Mouse (Mus musculus) lung, embryonic 14.5 days (tissue): ENCODE measurements around the gene Paxbp1. TPM values are rescaled to one million over a fixed set of nuclear protein-coding genes. Genes with fewer than 3 reads are reported as not detected.

Experiments used
- ATAC-seq: fragments of 200-750 bp; cut with Nextera tagmentation; 2 replicates; pipeline ENCODE4 v1.8.0; 2017; ENCODE audit warnings: mild to moderate bottlenecking, moderate TSS enrichment, moderate library complexity; ENCODE audit not compliant: insufficient read depth
- DNase-seq: peaks from one replicate; pipeline ENCODE4 v3.0.0-alpha.2; 2015
- H3K27ac ChIP-seq: fragments of 300-500 bp; sonication (generic); 2 replicates; pipeline ENCODE4 v1.5.1; 2014; ENCODE audit warnings: low read depth, mild to moderate bottlenecking, moderate library complexity
- H3K27me3 ChIP-seq: fragments of 300-500 bp; sonication (generic); 2 replicates; pipeline ENCODE4 v1.6.1; 2014; ENCODE audit warnings: low read length, control low read depth; ENCODE audit not compliant: insufficient read depth
- H3K36me3 ChIP-seq: fragments of 300-500 bp; sonication (generic); 2 replicates; pipeline ENCODE4 v1.6.1; 2014; ENCODE audit warnings: control low read depth; ENCODE audit not compliant: insufficient read depth
- H3K4me1 ChIP-seq: fragments of 300-500 bp; sonication (generic); 2 replicates; pipeline ENCODE4 v1.6.1; 2014; ENCODE audit warnings: antibody characterized with exemption, control low read depth; ENCODE audit not compliant: insufficient read depth
- H3K4me2 ChIP-seq: fragments of 300-500 bp; sonication (generic); 2 replicates; pipeline ENCODE4 v1.6.1; 2014; ENCODE audit warnings: mild to moderate bottlenecking
- H3K4me3 ChIP-seq: fragments of 300-500 bp; sonication (generic); 2 replicates; pipeline ENCODE4 v1.5.1; 2014; ENCODE audit warnings: low read depth, low read length
- H3K9ac ChIP-seq: fragments of 300-500 bp; sonication (generic); 2 replicates; pipeline ENCODE4 v1.6.1; 2014
- H3K9me3 ChIP-seq: fragments of 300-500 bp; sonication (generic); 2 replicates; pipeline ENCODE4 v1.6.1; 2016; ENCODE audit warnings: low read depth, low read length, control low read depth
- CTCF ChIP-seq: IDR thresholded peaks from 2 replicates; pipeline ENCODE4 v1.5.1; 2016; ENCODE audit warnings: antibody characterized with exemption, low read depth
- WGBS: fragments of 180-500 bp; shearing (Covaris S2); extraction: QIAGEN DNeasy Blood & Tissue Kit; methylation state at CpG from one replicate; pipeline ENCODE4 v1.1.7; 2014; 5-methylcytosine and 5-hydroxymethylcytosine counted together
- polyA plus RNA-seq: library from polyadenylated mRNA; unstranded; fragments of >200 nt; fragmentation: Nextera tagmentation; extraction: Ambion mirVana; gene quantifications from 2 replicates; pipeline ENCODE4 v1.2.1, GENCODE M21; 2014

Gene Paxbp1
- 62.4 and 66.4 TPM in 2 replicates for polyA plus RNA-seq

GRCm38 (mm10) chr16:91044270-91045182 lies at the start of gene Paxbp1:
TSS of gene Paxbp1 (minus strand) at chr16:91044543.
- no peaks in the 10 kb centered on the region for H3K9me3 ChIP-seq
- peak within 1 kb of the TSS; percentile 97 for H3K27ac ChIP-seq
- H3K27me3 ChIP-seq = no peaks in the 10 kb centered on the region
- 2% methylated on average over 68 of the region's 70 CpGs for WGBS
- H3K4me2 ChIP-seq = peak within 1 kb of the TSS; percentile 72
- ATAC-seq (peak; percentile 99), DNase-seq (peak; percentile 100)
- H3K9ac ChIP-seq = peak within 1 kb of the TSS; percentile 95
- peaks cover 22% of the 10 kb centered on the region for H3K36me3 ChIP-seq
- H3K4me1 ChIP-seq = peaks cover 4% of the 10 kb centered on the region; the same call in 1 of the 2 replicates
- TF ChIP-seq CTCF = peak; percentile 97
- H3K4me3 ChIP-seq = peak within 1 kb of the TSS; percentile 96

GRCm38 (mm10) chr16:91086642-91087306 lies 42.4 kb upstream of the Paxbp1 start:
- no peak overlapping the region; the same call in 1 of the 2 replicates for H3K27ac ChIP-seq
- H3K9me3 ChIP-seq = no peaks in the 10 kb centered on the region
- H3K36me3 ChIP-seq = no peaks in the 10 kb centered on the region
- no peak for TF ChIP-seq CTCF
- ATAC-seq (no peak; the same call in 1 of the 2 replicates), DNase-seq (no peak)
- H3K4me3 ChIP-seq = no peak overlapping the region
- H3K27me3 ChIP-seq = no peaks in the 10 kb centered on the region
- WGBS = 59% methylated on average over 4 of the region's 4 CpGs
- no peak overlapping the region for H3K9ac ChIP-seq
- no peaks in the 10 kb centered on the region; the same call in 1 of the 2 replicates for H3K4me1 ChIP-seq
- no peak overlapping the region for H3K4me2 ChIP-seq

GRCm38 (mm10) chr16:91085239-91085825 lies 41.0 kb upstream of the Paxbp1 start:
- Histone ChIP-seq H3K9me3 (no peaks in the 10 kb centered on the region), H3K36me3 (no peaks in the 10 kb centered on the region), H3K4me2 (no peak overlapping the region), H3K4me1 (no peaks in the 10 kb centered on the region; the same call in 1 of the 2 replicates), H3K4me3 (no peak overlapping the region), H3K27me3 (no peaks in the 10 kb centered on the region), H3K27ac (no peak overlapping the region), H3K9ac (no peak overlapping the region)
- peak; percentile 64 for DNase-seq
- peak; percentile 31; the same call in 1 of the 2 replicates for ATAC-seq
- TF ChIP-seq CTCF = no peak
- WGBS = 42% methylated on average over 17 of the region's 17 CpGs

- DNase-seq = peak; percentile 23
- TF ChIP-seq CTCF = no peak
- H3K4me3 ChIP-seq = no peak overlapping the region
- ATAC-seq = no peak
- no peak overlapping the region for H3K27ac ChIP-seq
- no peaks in the 10 kb centered on the region; the same call in 1 of the 2 replicates for H3K4me1 ChIP-seq
- no peak overlapping the region for H3K9ac ChIP-seq
- no peak overlapping the region for H3K4me2 ChIP-seq
- H3K36me3 ChIP-seq = no peaks in the 10 kb centered on the region
- 75% methylated on average over 21 of the region's 21 CpGs for WGBS
- no peaks in the 10 kb centered on the region for H3K27me3 ChIP-seq
- no peaks in the 10 kb centered on the region for H3K9me3 ChIP-seq
Measured at GRCm38 (mm10) chr16:91084307-91085238, 40.2 kb upstream of the Paxbp1 start.

GRCm38 (mm10) chr16:91083002-91083646 lies 38.8 kb upstream of the Paxbp1 start:
- no peak for TF ChIP-seq CTCF
- Histone ChIP-seq H3K9ac (no peak overlapping the region), H3K4me1 (no peaks in the 10 kb centered on the region; the same call in 1 of the 2 replicates), H3K27ac (no peak overlapping the region), H3K4me2 (no peak overlapping the region), H3K4me3 (no peak overlapping the region), H3K27me3 (no peaks in the 10 kb centered on the region), H3K36me3 (no peaks in the 10 kb centered on the region), H3K9me3 (no peaks in the 10 kb centered on the region)
- DNase-seq (no peak), ATAC-seq (no peak)
- 64% methylated on average over 4 of the region's 4 CpGs for WGBS

GRCm38 (mm10) chr16:91081508-91081907 lies 37.2 kb upstream of the Paxbp1 start:
- 22% methylated on average over 11 of the region's 12 CpGs for WGBS
- Histone ChIP-seq H3K9me3 (no peaks in the 10 kb centered on the region), H3K27me3 (no peaks in the 10 kb centered on the region), H3K9ac (no peak overlapping the region), H3K36me3 (no peaks in the 10 kb centered on the region), H3K4me3 (no peak overlapping the region), H3K4me2 (no peak overlapping the region), H3K4me1 (no peaks in the 10 kb centered on the region; the same call in 1 of the 2 replicates), H3K27ac (no peak overlapping the region)
- TF ChIP-seq CTCF = peak; percentile 86
- ATAC-seq = no peak
- DNase-seq = peak; percentile 91
